Mouse (Mus musculus) left cerebral cortex, postnatal 10 days (tissue): ENCODE measurements at regions not wholly inside any gene's neighbourhood (a gene's known extent, or its start where the extent isn't known, plus 50 kb on each side); places are given as distances from the start of the nearest gene placed in this dataset.
A peak's percentile ranks its signal among the peaks of the same experiment; 100 is the strongest.
"Not testable (repeated sequence)": the region's sequence is repeated elsewhere in the genome, so short reads cannot be mapped to it uniquely, and the experiment has no call there.

Experiments used
- DNase-seq, 2 experiments: peaks; one replicate each; pipeline ENCODE4 v3.0.0; 2021 to 2022; ENCODE audit warnings: low spot score in 2 of 2, mixed read lengths in 1 of 2; ENCODE audit errors: extremely low spot score in 1 of 2
- intact Hi-C: fragments of 180-260 bp; cut with DNase I; formaldehyde crosslinking; loops from one replicate; pipeline ENCODE4 v1.15.1; 2025

GRCm38 (mm10) chr1:83848414-83848813 is 440.4 kb upstream of the Sphkap start:
- no peak for DNase-seq
- intact Hi-C loops: no loop called here

- intact Hi-C loops: no loop called here
- no peak for DNase-seq
Observed at GRCm38 (mm10) chr1:83847992-83848391, 440.0 kb upstream of the Sphkap start.

- intact Hi-C loops: no loop called here
- no peak for DNase-seq
Observed at GRCm38 (mm10) chr1:83844827-83845379, 436.9 kb upstream of the Sphkap start.

GRCm38 (mm10) chr1:83835965-83836364 is 428.0 kb upstream of the Sphkap start:
- DNase-seq: no peak
- intact Hi-C loops: no loop called here

- intact Hi-C loops: no loop called here
- no peak for DNase-seq
Observed at GRCm38 (mm10) chr1:83832946-83833345, 424.9 kb upstream of the Sphkap start.

- intact Hi-C loops: no loop called here
- no peak for DNase-seq
Observed at GRCm38 (mm10) chr1:83831900-83832535, 424.0 kb upstream of the Sphkap start.

- no peak for DNase-seq
- intact Hi-C loops: no loop called here
Observed at GRCm38 (mm10) chr1:83830025-83830645, 422.1 kb upstream of the Sphkap start.

- DNase-seq: peak in 1 of 2 experiments; percentile 16
- intact Hi-C loops: not testable (repeated sequence)
Observed at GRCm38 (mm10) chr1:83811162-83811561, 403.2 kb upstream of the Sphkap start.

- intact Hi-C loops: no loop called here
- no peak for DNase-seq
Observed at GRCm38 (mm10) chr1:83808432-83808831, 400.4 kb upstream of the Sphkap start.

- intact Hi-C loops: no loop called here
- no peak for DNase-seq
Observed at GRCm38 (mm10) chr1:83803345-83804041, 395.5 kb upstream of the Sphkap start.

- no peak for DNase-seq
- intact Hi-C loops: no loop called here
Observed at GRCm38 (mm10) chr1:83801759-83802158, 393.8 kb upstream of the Sphkap start.

GRCm38 (mm10) chr1:83796961-83797891 is 389.2 kb upstream of the Sphkap start:
- intact Hi-C loops: no loop called here
- peak in 1 of 2 experiments; percentile 13 for DNase-seq

GRCm38 (mm10) chr1:83777151-83777550 is 369.2 kb upstream of the Sphkap start:
- no peak for DNase-seq
- intact Hi-C loops: no loop called here

- intact Hi-C loops: no loop called here
- no peak for DNase-seq
Observed at GRCm38 (mm10) chr1:83771160-83771559, 363.2 kb upstream of the Sphkap start.

- intact Hi-C loops: no loop called here
- no peak for DNase-seq
Observed at GRCm38 (mm10) chr1:83761499-83761898, 353.5 kb upstream of the Sphkap start.

- DNase-seq: no peak
- intact Hi-C loops: no loop called here
Observed at GRCm38 (mm10) chr1:83756866-83757265, 348.9 kb upstream of the Sphkap start.

GRCm38 (mm10) chr1:83755336-83755735 is 347.3 kb upstream of the Sphkap start:
- DNase-seq: no peak
- intact Hi-C loops: no loop called here

GRCm38 (mm10) chr1:83752976-83753375 is 345.0 kb upstream of the Sphkap start:
- no peak for DNase-seq
- intact Hi-C loops: no loop called here

- DNase-seq: no peak
- intact Hi-C loops: loop anchor here (5.0 to 10.0 kb wide), 3 partner anchors 536 to 948 kb away; partner anchors contain the start of gene Dner
Observed at GRCm38 (mm10) chr1:83748974-83749373, 341.0 kb upstream of the Sphkap start.
